Mouse (Mus musculus) ES-E14 (cell line): ENCODE results near the gene Cmtm3.

ENCODE experiments used
- MAFK ChIP-seq: IDR thresholded peaks from 2 replicates; pipeline ENCODE4 v1.6.1; 2014; ENCODE audit warnings: mild to moderate bottlenecking, low read depth, low read length, inconsistent platforms; ENCODE audit not compliant: insufficient read depth
- ZC3H11A ChIP-seq: IDR thresholded peaks from 2 replicates; pipeline ENCODE4 v1.6.1; 2012; ENCODE audit warnings: low read depth, mild to moderate bottlenecking, inconsistent platforms, low read length, borderline replicate concordance

GRCm38 (mm10) chr8:104336806-104337205 lies 2.4 kb upstream of the Cmtm3 start:
- no peak for TF ChIP-seq MAFK
- no peak for TF ChIP-seq ZC3H11A
